Mouse (Mus musculus) erythroblast, embryonic 14.5 days (primary cell): ENCODE results near the gene Gnb1l.

Source experiments
- GATA1 ChIP-seq: IDR thresholded peaks from 2 replicates; pipeline ENCODE4 v1.6.1; 2012; ENCODE audit warnings: low read length, inconsistent platforms, mixed read lengths
- TAL1 ChIP-seq: IDR thresholded peaks from 3 replicates; pipeline ENCODE4 v1.6.1; 2012; ENCODE audit warnings: low read length, inconsistent platforms, mixed read lengths

DNA sequence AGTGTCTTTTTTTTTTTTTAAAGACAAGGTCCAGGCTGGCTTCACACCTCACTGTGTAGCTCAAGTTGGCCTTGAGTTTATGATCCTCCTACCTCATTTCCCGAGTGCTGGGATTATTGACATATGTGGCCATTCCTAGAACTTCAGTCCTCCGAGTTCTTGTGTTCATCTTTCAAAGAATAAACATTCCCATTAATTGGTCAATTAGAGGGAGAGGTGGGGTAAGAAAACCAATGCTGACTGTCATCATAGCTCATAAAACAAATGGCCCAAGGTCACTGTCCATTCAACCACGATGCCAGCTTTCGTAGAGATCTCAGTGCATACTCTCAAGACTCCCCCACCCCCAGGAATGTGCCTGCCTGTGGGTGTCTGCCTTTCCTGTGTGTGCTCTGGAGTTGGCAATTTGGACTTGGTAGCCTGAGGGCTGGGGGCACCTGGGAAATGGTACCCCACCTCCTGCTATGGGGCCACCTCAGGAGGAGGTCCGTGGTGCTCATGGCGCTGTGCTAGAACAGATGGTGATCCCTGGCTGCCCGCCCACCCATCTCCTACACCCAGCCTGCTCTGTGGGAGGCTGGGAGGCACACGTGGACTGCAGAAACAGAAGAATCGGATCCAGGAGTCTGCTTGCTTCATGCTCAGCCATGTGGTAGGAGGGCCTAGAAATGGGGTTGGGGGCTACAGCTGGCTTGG is 46.9 kb upstream of the Gnb1l start:
- TF ChIP-seq GATA1: no peak
- no peak for TF ChIP-seq TAL1
